In the genomic region with DNA sequence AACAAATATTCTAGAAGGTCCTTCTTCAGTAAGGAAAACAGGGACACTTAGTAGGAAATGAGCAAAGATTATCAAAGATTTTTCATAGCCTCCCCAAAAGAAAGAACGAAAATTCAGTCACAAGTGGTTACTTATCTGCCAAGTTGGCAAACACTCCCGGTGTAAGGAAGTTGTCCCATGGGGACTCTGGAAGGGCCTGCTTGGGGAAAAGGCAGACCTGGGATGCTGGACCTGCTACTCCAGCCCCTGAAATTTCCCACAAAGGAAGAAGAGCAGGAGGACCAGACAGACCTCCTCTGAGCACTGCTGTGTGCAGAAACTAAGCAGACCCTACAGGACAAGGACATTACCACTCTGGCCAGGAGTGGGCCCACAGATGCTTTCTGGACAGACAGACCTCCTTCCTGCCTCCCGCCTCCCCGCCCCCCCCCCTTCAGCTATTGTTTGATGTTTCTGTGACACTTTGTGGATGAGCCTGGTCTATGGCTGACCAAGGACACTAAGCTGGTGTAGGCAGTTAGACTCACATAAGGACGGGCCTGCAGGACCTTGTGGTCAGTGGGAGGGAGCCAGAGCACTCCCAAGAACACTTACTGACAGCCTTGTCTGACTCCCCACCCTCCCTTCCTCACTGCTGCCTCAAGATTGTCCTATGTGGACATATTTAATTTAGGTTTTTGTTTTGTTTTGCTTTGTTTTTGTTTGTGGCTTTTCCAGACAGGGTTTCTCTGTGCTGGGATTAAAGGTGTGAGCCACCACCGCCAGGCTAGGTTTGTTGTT, we compare ENCODE assay signal across 12 mouse cellular contexts. TPM values are rescaled to one million over a fixed set of nuclear protein-coding genes. Genes with fewer than 3 reads are reported as not detected.
DNase-seq lines count a peak whose midpoint lies in the region; ATAC-seq and TF ChIP-seq lines count a peak whose summit lies in the region.
"Had no signal": no experiment of that assay in that cellular context is flagged by ENCODE, and none has a peak within 500 bp of the region (broad histone marks: within the 10 kb centered on the region; RNA-seq: fewer than 3 reads in every experiment).

No protein-coding gene starts in this region.

- no peaks in the 10 kb centered on the region for H3K36me3 ChIP-seq in heart, adult 2 months (ENCODE audit: control insufficient read depth, insufficient read depth, low read length)
- no peaks in the 10 kb centered on the region for H3K36me3 ChIP-seq in lung, postnatal 0 days (ENCODE audit: insufficient read depth, low read length)
- H3K36me3 ChIP-seq in hindbrain, postnatal 0 days (ENCODE audit: insufficient read depth, low read length), result no peaks in the 10 kb centered on the region
- H3K36me3 ChIP-seq in neural tube, embryonic 14.5 days (ENCODE audit: control insufficient read depth, insufficient read depth, low read length), result no peaks in the 10 kb centered on the region
- H3K36me3 ChIP-seq: kidney, embryonic 15.5 days had no signal

- peak; percentile 76 for DNase-seq in heart, adult 11 months
- DNase-seq in heart, adult 2 months, result no peak
- peak; percentile 36 for DNase-seq in lung, postnatal 0 days (ENCODE audit: low spot score)
- DNase-seq in lung, adult 2 months, result no peak
- DNase-seq in hindbrain, postnatal 0 days (ENCODE audit: low spot score), result no peak
- no peak for DNase-seq in spleen, postnatal 10 days (ENCODE audit: low spot score in 2 of 2)
- DNase-seq: layer of hippocampus, adult 9-11 months had no signal

- TF ChIP-seq POLR2A in heart, adult 2 months (IDR thresholded peaks at IDR 0.05; ENCODE audit: insufficient read depth, low read depth, low read length), result no peak
- no peak for TF ChIP-seq POLR2A in lung, adult 2 months (IDR thresholded peaks at IDR 0.05; ENCODE audit: borderline replicate concordance, extremely low read depth, low read depth, low read length)

- H3K4me2 ChIP-seq in lung, postnatal 0 days (replicated peaks; ENCODE audit: low read depth, low read length), result no peak overlapping the region
- H3K4me2 ChIP-seq in hindbrain, postnatal 0 days (ENCODE audit: low read depth, low read length), result no peak overlapping the region
- no peak overlapping the region for H3K4me2 ChIP-seq in neural tube, embryonic 14.5 days (ENCODE audit: low read depth, low read length)
- H3K4me2 ChIP-seq: kidney, embryonic 15.5 days had no signal

- no peak overlapping the region for H3K4me3 ChIP-seq in heart, adult 2 months
- H3K4me3 ChIP-seq in lung, postnatal 0 days (ENCODE audit: low read depth, low read length), result no peak overlapping the region
- no peak overlapping the region for H3K4me3 ChIP-seq in lung, adult 2 months (replicated peaks; ENCODE audit: extremely low read depth, low read depth, low read length)
- H3K4me3 ChIP-seq in hindbrain, postnatal 0 days (ENCODE audit: low read length), result no peak overlapping the region
- no peak overlapping the region for H3K4me3 ChIP-seq in neural tube, embryonic 14.5 days (ENCODE audit: low read depth, low read length)
- H3K4me3 ChIP-seq: kidney, embryonic 15.5 days had no signal

- no peak overlapping the region for H3K9ac ChIP-seq in heart, adult 2 months (ENCODE audit: low read depth, low read length)
- H3K9ac ChIP-seq in lung, postnatal 0 days (replicated peaks; ENCODE audit: low read depth), result no peak overlapping the region
- no peak overlapping the region for H3K9ac ChIP-seq in hindbrain, postnatal 0 days (replicated peaks; ENCODE audit: low read length)
- no peak overlapping the region for H3K9ac ChIP-seq in neural tube, embryonic 14.5 days (replicated peaks; ENCODE audit: low read depth, low read length)
- H3K9ac ChIP-seq: kidney, embryonic 15.5 days had no signal

- H3K4me1 ChIP-seq in heart, adult 2 months (ENCODE audit: control insufficient read depth, insufficient read depth, low read length), result peaks cover 3% of the 10 kb centered on the region
- H3K4me1 ChIP-seq in lung, postnatal 0 days (ENCODE audit: insufficient read depth, low read depth, low read length), result peaks cover 4% of the 10 kb centered on the region; the same call in 1 of the 2 replicates
- H3K4me1 ChIP-seq in lung, adult 2 months (ENCODE audit: control insufficient read depth, insufficient read depth, low read length), result peaks cover 9% of the 10 kb centered on the region; the same call in 1 of the 2 replicates
- H3K4me1 ChIP-seq in hindbrain, postnatal 0 days (ENCODE audit: insufficient read depth, low read length), result peaks cover 26% of the 10 kb centered on the region; the same call in 1 of the 2 replicates
- peaks cover 31% of the 10 kb centered on the region for H3K4me1 ChIP-seq in neural tube, embryonic 14.5 days (ENCODE audit: control insufficient read depth, insufficient read depth, low read length)

- no peak for TF ChIP-seq EP300 in heart, adult 2 months (IDR thresholded peaks at IDR 0.05; ENCODE audit: insufficient read depth, low read depth, low read length)
- no peak for TF ChIP-seq EP300 in lung, postnatal 0 days (IDR thresholded peaks at IDR 0.05)

- no peak for ATAC-seq in lung, postnatal 0 days
- no peak for ATAC-seq in hindbrain, postnatal 0 days
- no peak for ATAC-seq in neural tube, embryonic 14.5 days (ENCODE audit: low read depth)
- ATAC-seq in erythroid progenitor cell, adult 5-6 weeks (replicated peaks; ENCODE audit: low FRiP score, poor library complexity, severe bottlenecking), result no peak
- ATAC-seq: CD4-positive, CD25-positive, alpha-beta regulatory T cell, adult 4 months had no signal

- 58% methylated on average over 6 of the region's 6 CpGs for WGBS in heart, adult 2 months
- 39% methylated on average over 6 of the region's 6 CpGs for WGBS in lung, postnatal 0 days
- WGBS in lung, adult 2 months, result 45% methylated on average over 6 of the region's 6 CpGs
- 57% methylated on average over 5 of the region's 6 CpGs for WGBS in hindbrain, postnatal 0 days
- 53% methylated on average over 6 of the region's 6 CpGs for WGBS in neural tube, embryonic 14.5 days

- no peaks in the 10 kb centered on the region for H3K79me2 ChIP-seq in heart, adult 2 months (replicated peaks; ENCODE audit: control insufficient read depth, insufficient read depth, low read length)

- H3K9me3 ChIP-seq in lung, postnatal 0 days (ENCODE audit: low read length), result no peaks in the 10 kb centered on the region
- no peaks in the 10 kb centered on the region for H3K9me3 ChIP-seq in hindbrain, postnatal 0 days (ENCODE audit: low read length)
- no peaks in the 10 kb centered on the region for H3K9me3 ChIP-seq in neural tube, embryonic 14.5 days (ENCODE audit: control insufficient read depth, low read length)
- H3K9me3 ChIP-seq: kidney, embryonic 15.5 days had no signal

- H3K27ac ChIP-seq in heart, adult 2 months, result no peak overlapping the region
- 0 out of 2 replicates have a peak overlapping the region, but pooled peaks have one; percentile 26 for H3K27ac ChIP-seq in lung, postnatal 0 days (ENCODE audit: low read length)
- peak overlapping the region; percentile 95; the same call in 1 of the 2 replicates for H3K27ac ChIP-seq in hindbrain, postnatal 0 days
- H3K27ac ChIP-seq in neural tube, embryonic 14.5 days (ENCODE audit: low read depth, low read length), result 0 out of 2 replicates have a peak overlapping the region, but pooled peaks have one; percentile 16
- H3K27ac ChIP-seq: kidney, embryonic 15.5 days had no signal

- no peak for TF ChIP-seq CTCF in heart, adult 2 months (IDR thresholded peaks at IDR 0.05)
- TF ChIP-seq CTCF in lung, postnatal 0 days (IDR thresholded peaks at IDR 0.05), result no peak
- TF ChIP-seq CTCF in lung, adult 2 months (IDR thresholded peaks at IDR 0.05; ENCODE audit: insufficient read depth, low read length), result no peak
- no peak for TF ChIP-seq CTCF in hindbrain, postnatal 0 days (IDR thresholded peaks at IDR 0.05; ENCODE audit: low read depth)

- no peaks in the 10 kb centered on the region for H3K27me3 ChIP-seq in heart, adult 2 months (ENCODE audit: control insufficient read depth, insufficient read depth, low read length)
- no peaks in the 10 kb centered on the region for H3K27me3 ChIP-seq in lung, postnatal 0 days (replicated peaks; ENCODE audit: insufficient read depth, low read length)
- no peaks in the 10 kb centered on the region for H3K27me3 ChIP-seq in hindbrain, postnatal 0 days (ENCODE audit: insufficient read depth, low read length)
- no peaks in the 10 kb centered on the region for H3K27me3 ChIP-seq in neural tube, embryonic 14.5 days (ENCODE audit: control insufficient read depth, insufficient read depth, low read length)
- H3K27me3 ChIP-seq: kidney, embryonic 15.5 days had no signal

- intact Hi-C loops in heart, adult 2 months (cut with DNase I), result no loop called here

RNA-seq across cellular contexts. Expression of a gene that starts 34.2 kb away (rescaled TPM):
- 100 to 1,000 TPM; 222 to 321 TPM for total RNA-seq in heart, adult 2 months (2021)
- polyA plus RNA-seq in heart, adult 2 months (2012; rRNA removed), result 510 and 694 TPM in 2 replicates
- polyA plus RNA-seq in lung, postnatal 0 days (2015; fragmentation: Nextera tagmentation; extraction: Ambion mirVana), result 1,989 and 2,317 TPM in 2 replicates
- polyA plus RNA-seq in lung, adult 2 months (2012; rRNA removed), result 941 and 1,175 TPM in 2 replicates
- 2,410 and 2,568 TPM in 2 replicates for total RNA-seq in hindbrain, postnatal 0 days (2014; rRNA removed)
- 3,348 and 3,639 TPM in 2 replicates for polyA plus RNA-seq in hindbrain, postnatal 0 days (2015; fragmentation: Nextera tagmentation; extraction: Ambion mirVana)
- polyA plus RNA-seq in neural tube, embryonic 14.5 days (2014; fragmentation: Nextera tagmentation; extraction: Ambion mirVana), result 4,176 and 4,177 TPM in 2 replicates
- total RNA-seq in erythroid progenitor cell, adult 5-6 weeks (2015; ENCODE audit: low replicate concordance), result 531 and 597 TPM in 2 replicates
- total RNA-seq in erythroid progenitor cell, adult 5-6 weeks (2017; ENCODE audit: low replicate concordance), result 282 and 330 TPM in 2 replicates

RNA-seq across cellular contexts. Expression of a gene that starts 47.2 kb away (rescaled TPM):
- not detected for total RNA-seq in heart, adult 2 months (2021)
- 0.15 and 0.21 TPM in 2 replicates for polyA plus RNA-seq in heart, adult 2 months (2012; rRNA removed)
- 0.36 and 0.74 TPM in 2 replicates for polyA plus RNA-seq in lung, postnatal 0 days (2015; fragmentation: Nextera tagmentation; extraction: Ambion mirVana)
- polyA plus RNA-seq in lung, adult 2 months (2012; rRNA removed), result 0.06 and 0.60 TPM in 2 replicates
- 3.0 and 9.0 TPM in 2 replicates for total RNA-seq in hindbrain, postnatal 0 days (2014; rRNA removed)
- 1.5 and 1.9 TPM in 2 replicates for polyA plus RNA-seq in hindbrain, postnatal 0 days (2015; fragmentation: Nextera tagmentation; extraction: Ambion mirVana)
- 0.63 and 1.7 TPM in 2 replicates for polyA plus RNA-seq in neural tube, embryonic 14.5 days (2014; fragmentation: Nextera tagmentation; extraction: Ambion mirVana)
- not detected in 2 replicates for total RNA-seq in erythroid progenitor cell, adult 5-6 weeks (2015; ENCODE audit: low replicate concordance)
- not detected in 2 replicates for total RNA-seq in erythroid progenitor cell, adult 5-6 weeks (2017; ENCODE audit: low replicate concordance)
- total RNA-seq: liver, adult 2 months had no signal
- polyA plus RNA-seq: liver, adult 2 months had no signal

Comparison
In these comparisons a context has a peak if more than half of its experiments do, and no peak if none do; other contexts are left out.
1. DNase-seq: peak in heart, adult 11 months (single experiment) and lung, postnatal 0 days (single experiment); none in heart, adult 2 months (0 of 2), lung, adult 2 months (single experiment), hindbrain, postnatal 0 days (single experiment) and spleen, postnatal 10 days (0 of 2).